Mouse (Mus musculus): Measurements from ENCODE around the gene Ttc7.

Gene Ttc7

DNA sequence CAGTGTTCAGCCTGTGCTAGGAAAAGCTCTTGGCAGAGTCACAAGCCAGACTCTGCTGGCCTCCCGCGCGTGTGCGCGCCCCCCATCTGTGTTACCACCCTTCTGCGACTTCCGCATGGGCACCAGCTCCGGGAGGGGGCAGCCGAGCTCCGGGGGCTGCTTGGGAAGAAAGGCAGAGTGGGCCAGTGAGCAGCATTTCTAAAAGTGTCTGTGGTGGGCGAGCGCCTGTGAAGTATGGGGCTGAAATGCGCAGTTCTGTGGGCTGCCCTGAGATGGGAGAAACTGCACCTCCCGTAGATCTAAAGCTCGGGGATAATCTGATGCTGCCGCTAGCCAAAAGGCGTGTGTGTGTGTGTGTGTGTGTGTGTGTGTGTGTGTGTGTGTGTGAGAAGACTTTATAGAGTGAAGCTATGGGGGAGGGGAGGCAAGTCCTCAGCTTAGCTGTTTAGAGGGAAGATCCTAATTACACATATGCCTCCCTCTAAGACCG lies 86.6 kb downstream of the Ttc7 start:
- DNase-seq = no peak

DNA sequence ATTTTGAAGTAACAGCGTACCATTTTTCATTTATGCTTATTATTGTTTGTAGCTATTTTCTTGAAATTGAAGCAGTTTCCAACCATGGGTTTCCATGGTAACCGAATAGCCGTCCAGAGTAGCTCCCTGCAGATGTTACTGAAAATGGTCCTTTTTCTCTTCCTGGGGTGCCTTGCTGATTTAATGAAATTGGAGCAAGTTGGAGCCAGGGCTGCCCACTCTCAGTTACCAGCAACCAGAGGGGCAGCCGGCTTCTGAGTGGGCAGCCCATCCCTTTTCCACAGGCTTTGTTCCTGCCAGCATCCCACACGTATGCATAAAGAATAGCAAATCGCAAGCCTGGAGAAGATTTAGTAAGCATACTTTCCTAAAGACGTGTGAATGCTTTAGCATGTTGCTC lies 89.5 kb downstream of the Ttc7 start:
- DNase-seq = no peak

DNA sequence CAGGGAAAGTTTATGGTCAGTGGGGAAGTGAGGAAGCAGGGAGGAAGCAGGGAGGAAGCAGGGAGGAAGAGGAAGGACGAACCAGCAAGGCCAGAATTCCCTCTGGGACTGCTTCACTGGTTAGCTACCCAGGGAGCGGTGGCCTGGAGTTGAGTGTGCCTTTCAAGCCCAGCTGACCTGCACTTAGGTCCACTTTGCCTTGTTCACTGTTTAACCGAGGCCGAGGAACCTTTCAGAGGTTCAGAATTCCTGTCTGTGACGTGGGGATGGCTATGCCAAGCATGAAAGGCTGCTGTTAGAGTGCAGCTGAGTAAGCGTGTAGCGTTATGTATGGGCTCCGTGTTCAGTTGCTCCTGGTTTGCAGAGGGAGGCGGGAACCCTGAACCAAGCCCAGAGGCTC lies 90.6 kb downstream of the Ttc7 start:
- peak; percentile 52 for DNase-seq

DNA sequence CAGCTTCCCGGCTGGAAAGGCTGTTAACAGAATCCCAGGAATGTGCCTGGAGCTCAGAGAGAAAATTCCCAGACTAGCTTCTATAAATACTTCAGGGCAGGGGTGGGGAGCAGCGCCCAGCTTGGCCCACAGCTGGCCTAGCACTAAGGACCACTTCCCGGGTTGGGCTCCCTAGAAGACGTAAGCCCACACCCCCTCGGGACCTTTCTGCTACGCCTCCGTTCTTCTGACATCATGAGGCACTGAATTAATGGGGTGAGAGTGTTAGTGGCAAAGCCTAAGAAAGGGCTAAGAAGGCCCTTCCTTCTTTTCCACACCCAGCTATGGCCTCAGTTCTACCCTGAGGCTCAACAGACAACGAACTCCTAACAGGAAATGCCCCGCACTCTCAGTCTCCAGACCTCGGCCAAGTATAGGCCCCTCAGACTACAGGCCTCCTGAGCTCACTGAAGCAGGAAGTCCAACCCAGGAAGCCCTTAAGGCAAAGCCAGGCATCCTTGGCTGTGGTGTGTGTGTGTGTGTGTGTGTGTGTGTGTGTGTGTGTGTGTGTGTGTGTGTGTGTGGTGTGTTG lies 93.3 kb downstream of the Ttc7 start:
- peak; percentile 43 for DNase-seq

DNA sequence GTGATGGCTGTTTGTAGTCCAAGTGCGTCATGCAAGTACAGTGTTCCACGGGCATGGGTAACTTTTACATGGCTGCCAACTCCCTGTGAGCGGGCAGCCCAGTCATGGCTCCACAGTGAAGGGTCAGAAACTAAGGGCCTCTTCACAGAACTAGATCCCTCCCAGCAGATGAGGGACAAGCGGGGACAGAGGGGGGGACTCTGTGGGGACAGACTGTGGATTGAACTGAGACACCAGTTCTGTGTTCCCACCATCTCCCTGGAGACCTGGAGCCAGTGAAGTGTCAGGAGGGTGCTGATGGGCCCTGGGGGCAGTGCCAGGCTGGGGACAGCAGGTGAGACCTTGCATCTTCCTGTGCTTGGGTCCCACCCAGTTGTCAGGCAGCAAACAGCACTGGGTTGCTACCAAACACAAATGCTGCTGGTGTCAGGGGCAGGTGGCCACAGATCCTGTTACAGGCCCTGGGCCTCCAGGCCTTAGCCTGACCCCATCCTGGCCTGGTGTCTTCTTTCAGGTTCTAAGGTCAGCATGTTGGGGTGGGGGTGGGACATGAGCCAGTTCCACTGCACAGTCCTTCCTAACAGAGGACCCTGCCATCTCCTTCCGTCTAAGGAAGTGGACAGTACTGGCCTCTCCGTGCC lies 94.3 kb downstream of the Ttc7 start:
- DNase-seq = no peak

DNA sequence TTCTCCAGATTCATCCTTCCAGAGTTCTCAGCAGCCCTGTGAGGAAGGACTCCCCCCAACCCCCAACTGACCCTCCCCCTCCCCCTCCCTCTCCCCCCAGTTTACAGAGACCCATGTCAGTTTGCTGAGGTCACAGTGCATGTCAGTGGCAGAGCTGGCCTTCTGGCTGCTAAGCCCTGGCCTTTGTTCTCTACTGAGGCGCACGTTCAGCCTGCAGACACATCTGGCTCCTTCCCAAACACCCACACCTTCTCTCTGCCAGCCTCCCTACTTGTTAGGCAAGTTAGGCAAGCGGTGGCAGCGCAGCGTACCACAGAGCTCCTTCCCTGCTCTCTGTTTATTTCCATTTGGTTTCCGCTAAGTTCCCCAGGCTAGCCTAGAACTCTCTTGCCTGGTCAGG lies 94.8 kb downstream of the Ttc7 start:
- DNase-seq = peak; percentile 52

DNA sequence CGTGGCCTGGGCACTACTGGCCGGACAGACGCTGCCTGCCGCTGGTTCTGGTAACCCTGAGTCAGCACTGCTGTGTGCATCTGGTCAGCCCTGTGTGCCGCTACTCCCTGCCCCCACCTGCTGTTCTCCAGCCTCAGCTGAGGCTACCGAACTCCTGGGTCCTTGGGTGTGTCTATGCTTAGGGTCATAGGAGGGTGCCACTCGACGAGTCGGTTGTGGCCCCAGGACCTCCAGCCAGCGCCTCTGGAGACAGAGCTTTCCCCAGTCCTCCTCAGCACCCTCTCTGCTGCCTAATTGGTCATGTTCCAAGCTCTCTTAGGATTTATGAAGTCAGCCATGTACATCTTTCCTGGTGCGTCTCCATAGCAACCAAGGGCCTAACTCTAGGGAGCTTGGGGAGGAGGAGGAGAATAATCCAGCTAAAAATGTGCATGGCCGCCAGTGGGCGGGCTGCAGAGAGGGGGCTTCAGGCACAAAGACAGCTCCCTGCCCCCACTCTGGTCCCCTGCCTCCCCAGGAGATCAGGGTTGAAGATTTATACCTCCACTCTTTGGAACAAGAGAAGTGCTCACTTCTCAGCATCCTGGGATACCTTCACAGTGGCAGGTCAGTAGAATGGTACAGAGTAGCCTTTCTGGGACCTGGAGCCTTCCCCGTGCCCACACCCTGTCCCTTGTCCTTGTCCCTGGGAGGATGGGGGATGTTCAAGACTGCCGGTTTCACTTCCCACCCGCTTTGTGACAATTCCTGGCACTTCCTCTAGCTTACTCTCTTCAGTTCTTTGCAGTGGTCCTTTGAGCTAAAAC lies 95.9 kb downstream of the Ttc7 start:
- DNase-seq = peak; percentile 35

DNA sequence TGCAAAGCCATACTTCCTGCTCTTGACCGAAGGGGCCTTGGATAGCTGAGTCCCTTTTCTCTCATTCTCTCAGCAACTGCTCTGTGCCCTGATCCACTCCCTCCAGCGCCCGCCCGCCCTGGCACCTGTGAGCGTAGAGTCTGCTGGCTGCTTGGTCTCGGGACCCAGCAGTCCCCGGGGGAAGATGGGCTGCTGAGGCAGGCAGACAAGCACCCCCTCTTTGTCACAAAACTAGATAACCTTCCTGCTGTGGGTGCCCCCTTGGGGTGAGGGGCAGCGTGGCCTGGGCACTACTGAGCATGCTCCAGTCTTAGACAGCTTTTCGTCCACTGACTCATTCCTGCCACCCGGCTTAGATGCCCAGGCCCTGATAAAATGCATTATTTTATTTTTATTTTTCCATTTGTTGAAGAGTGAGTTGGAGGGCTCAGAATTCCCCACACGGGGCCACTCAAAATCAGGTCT lies 96.5 kb downstream of the Ttc7 start:
- no peak for DNase-seq

DNA sequence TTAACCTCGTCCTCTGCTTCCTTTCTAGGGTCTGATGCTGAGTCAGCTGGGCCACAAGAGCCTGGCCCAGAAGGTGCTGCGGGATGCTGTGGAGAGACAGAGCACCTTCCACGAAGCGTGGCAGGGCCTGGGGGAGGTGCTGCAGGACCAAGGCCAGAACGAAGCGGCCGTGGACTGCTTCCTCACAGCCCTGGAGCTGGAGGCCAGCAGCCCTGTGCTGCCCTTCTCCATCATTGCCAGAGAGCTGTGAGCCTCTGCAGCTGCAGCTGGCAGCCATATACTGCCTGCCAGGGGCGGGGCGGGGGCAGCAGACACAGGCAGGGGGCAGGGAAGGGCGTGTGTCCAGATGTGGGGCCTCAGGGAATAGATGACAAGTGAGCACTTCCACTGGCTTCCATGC lies 97.1 kb downstream of the Ttc7 start:
- DNase-seq = no peak

DNA sequence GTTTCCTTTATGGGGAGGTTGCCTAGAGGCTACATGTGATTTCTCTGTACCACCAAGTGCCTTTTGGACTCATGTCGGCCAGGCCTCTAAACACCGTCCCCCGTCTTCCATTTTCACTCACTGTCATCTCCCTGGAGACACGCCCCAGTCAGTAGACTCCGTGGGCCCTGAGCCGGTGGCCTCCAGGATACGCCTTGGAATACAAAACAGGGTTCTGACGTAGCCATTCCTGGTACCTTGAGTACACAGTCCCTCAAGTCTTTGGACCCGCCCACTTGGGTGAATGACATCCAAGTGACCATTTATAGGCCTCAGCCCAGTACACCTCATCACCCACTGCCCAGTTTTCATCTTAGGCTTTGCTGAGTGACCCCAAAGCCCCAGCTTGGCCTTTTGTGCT lies 98.0 kb downstream of the Ttc7 start:
- DNase-seq = no peak

DNA sequence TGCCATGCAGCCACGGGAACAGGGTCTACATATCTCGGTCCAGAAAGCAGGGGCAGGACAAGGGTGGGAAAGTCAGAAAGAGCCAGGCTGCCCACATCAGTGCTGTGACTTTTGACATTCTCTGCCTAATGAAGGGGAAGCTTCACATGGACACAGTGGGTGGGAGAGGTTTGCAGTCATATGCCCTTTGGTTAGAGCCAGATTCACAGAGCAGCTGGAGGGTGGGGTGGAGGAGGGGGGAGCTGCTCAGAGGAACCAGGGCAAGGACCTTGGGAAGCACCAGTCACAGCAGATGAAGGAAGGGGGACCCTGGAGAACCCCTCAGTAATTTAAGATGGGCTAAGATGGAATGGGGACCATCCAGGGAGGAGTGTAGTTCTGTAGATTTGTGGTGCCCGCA lies 103.1 kb downstream of the Ttc7 start:
- DNase-seq = no peak

DNA sequence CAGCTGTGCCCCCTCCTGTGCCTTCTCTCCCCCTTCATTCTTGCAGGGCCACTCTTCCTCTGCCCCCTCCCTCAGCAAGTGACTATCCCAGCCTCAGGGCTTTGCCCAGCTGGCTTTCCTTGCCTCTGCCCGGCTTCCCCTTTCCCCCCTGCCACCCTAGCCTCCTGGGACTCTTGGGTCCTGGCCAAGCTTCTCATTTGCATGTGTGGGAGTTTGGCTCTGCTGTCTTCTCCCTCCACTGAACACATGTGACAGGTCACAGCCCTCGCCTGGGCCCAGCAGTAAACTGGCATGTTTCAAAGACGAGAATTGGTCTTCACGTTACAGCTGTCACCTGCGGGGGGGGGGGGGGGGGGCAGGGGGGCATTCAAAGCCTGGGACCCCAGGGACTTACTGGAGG lies 104.4 kb downstream of the Ttc7 start:
- peak; percentile 76 for DNase-seq

DNA sequence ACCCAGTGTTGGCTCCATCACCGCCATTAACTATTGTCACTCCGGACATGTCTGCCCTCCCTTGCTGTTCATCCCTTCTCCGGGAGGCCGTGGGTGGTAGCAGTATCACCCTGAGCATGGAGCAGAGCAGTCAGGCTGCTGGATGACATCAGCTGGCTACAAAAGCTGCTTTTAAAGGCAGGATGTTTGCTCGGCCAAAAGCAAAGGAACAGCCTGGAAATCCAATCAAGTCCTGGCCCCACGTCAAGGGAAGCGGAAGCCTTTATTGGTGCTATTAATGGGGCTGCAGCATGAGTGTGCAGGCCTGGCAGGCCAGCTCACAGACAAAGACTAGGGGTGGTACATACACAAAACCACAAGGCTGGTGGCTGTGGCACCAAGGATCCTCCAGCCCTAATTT lies 108.6 kb downstream of the Ttc7 start:
- peak; percentile 66 for DNase-seq

DNA sequence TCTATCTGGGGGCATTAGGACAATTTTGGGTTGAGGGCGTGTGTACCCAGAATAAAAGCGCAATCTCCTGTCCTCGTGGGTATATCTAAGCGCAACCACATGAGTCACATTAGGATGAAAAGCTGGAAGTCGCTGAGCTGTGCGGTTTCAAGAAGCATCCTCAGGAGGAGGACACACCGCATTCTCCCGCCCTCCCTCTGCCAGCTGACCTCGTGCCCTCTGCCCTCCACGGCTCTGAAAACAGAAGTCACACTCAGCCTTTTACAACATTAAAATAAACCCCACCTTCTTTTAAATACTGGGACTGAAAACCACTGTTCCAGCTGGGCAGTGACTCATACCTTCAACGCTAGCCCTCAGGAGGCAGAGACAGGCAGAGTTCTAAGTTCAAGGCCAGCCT lies 114.4 kb downstream of the Ttc7 start:
- DNase-seq = no peak

DNA sequence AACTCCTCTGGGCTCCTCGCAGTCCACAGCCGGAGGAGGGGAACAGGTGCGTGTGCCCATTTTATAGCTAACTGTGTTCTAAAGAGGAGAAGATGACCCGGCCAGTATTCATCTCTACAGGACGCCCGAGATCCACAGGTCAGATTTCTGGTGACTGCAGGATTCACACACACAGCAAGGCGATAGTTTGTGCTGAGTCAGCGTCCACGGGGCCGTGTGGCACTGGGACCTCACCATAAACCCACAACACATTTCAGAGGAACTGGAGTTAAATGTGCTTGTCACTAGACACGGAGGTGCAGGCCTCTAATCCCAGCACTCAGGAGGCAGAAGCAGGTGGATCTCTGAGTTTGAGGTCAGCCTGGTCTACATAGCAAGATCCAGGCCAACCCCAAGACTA lies 119.8 kb downstream of the Ttc7 start:
- DNase-seq = no peak

DNA sequence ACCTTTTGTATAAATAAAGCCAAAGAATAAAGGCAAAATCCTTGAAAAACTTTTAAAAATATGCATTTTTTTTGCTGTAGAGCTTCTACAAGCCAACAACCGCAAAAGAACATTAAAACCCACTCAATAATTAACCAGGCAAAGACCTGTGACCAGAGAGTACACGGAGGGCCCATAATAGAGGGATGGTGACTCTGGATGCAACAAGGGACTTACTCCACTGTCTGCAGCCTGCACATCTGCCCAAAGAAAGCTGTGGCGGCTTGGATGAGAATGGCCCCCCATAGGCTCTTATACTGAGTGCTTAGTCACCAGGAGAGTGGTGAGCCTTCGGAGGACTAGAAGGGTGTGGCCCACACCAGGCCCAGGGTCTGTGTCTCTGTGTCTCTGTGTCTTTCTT lies 120.8 kb downstream of the Ttc7 start:
- DNase-seq = no peak

DNA sequence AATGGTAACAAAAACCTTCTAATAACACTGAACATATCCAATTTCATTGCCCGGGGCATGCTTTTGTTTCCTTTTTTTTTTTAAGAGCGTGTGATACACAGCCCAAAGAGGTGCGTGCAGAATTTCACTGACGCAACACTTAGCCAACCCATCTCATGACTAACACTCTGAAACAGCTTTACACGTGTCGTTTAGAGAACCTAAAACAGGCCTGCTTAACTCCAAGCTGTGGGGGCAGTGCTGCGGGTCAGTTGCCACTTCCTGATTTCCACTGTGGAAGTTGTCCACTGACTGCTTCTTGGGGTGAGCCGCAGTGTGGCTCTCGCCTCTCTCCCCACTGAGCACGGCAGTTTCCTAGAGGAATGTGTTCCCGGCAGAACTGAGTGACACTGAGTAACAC lies 122.9 kb downstream of the Ttc7 start:
- no peak for DNase-seq

DNA sequence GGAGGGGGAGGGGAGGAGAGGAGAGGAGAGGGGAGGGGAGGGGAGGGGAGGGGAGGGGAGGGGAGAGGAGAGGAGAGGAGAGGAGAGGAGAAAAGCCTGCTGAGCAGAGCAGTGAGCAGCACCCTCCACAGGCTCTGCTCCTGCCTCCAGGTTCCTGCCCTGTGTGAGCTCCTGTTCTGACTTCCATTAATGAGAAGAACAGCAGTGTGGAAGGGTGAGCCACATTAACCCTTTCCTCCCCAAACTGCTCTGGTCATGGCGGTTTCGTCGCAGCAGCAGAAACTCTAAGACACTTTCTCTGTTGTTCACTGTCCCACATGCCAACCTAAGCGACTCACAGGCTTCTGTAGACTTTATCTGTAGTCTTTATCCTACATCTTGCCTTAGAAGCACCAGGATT lies 124.0 kb downstream of the Ttc7 start:
- DNase-seq = no peak

DNA sequence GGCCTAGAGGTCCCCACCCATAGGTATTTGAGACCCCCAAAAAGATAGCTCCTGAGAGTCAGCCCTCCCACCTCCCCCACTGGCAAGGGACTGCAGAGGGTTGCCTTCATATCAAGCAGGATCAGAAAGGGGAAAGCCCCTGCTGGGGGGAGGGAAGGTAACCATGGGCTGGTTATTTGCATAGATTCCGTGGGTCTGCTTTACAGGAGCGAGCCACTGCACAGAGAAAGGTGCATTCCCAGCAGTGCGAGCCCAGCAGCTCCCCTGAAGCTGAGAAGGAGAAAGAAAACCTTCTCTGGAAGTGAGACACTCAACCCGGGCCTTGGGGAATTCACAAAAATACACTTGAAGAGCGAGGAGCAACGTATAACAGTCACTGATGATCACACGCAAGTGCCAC lies 135.4 kb downstream of the Ttc7 start:
- DNase-seq = no peak

DNA sequence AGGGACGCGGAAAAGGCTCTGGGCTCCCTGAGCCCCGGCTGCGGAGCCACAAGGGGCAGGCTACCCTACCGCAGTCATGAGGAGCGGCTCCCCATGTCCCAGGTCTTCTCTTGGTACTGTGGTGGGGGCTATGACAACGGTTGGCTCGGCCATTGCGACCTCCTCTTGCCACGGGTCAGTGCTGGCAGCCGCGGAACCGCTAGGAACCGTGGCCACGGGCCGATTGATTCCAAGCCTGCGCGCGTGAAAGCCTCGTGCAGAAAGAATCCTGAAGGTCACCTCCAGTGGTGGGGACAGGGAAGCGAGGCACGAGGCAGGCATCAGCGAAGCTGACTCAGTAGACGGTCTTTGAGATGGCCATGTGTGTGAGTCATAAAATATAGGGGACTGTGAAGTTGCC lies 144.8 kb downstream of the Ttc7 start, which contains the start of gene Stpg4:
Stpg4 (minus strand) TSS at position 231 of the 400 bp plus-strand sequence.
- DNase-seq = peak; percentile 13

DNA sequence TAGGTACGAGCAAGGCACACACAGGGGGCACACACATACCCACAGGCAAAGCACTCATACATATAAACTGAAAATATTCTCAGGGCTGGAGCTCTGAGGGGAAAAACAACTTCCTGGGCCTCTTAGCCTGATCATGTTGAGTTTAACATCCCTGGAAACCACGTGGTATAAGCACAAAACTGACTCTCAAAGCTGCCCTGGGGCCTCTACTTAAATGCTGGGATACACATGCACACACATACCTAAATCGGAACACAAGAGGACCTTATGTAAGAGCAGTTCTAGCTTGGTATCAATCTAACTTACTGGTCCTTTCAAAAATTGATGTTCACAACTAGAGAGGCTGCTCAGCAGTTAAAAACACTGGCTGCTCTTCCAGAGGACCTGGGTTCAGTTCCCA lies 146.7 kb downstream of the Ttc7 start:
- no peak for DNase-seq
